Mouse (Mus musculus): ENCODE results near the gene Jun. TPM values are rescaled to one million over a fixed set of nuclear protein-coding genes. Genes with fewer than 3 reads are reported as not detected.

Jun gene
- polyA plus RNA-seq, 1 experiment from 2014 or later = 70.7 TPM

DNA sequence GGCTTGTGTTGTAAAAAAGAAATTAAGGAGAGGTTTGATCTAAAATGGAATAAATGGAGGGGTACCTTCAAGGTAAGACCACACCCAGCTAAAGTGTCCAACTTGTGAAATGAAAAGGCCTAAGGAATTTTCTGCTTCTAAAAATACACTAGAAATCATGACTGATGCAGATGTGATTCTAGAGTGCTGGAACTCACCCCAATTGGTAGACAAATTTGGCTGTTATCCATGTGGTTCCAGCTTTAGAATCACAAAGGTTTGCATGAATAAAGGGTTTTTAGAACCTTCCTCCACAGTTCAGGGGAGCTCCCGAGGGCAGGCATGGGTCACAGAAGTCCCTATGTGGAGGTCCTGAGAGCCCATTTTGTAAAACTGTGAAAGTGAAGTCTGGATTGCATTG, 39.3 kb downstream of the Jun start:
- no peaks in the 10 kb centered on the region for H3K9me3 ChIP-seq (replicated peaks)
- H3K36me3 ChIP-seq = no peaks in the 10 kb centered on the region
- 0 out of 2 replicates have a peak, but pooled peaks cover 2% of the 10 kb centered on the region for H3K4me1 ChIP-seq
- WGBS = 73% methylated on average over 1 of the region's 1 CpGs
- H3K4me3 ChIP-seq = no peak overlapping the region
- H3K4me2 ChIP-seq (replicated peaks) = no peak overlapping the region
- no peak overlapping the region for H3K27ac ChIP-seq
- ATAC-seq (ENCODE audit: low FRiP score) = no peak
- no peak overlapping the region for H3K9ac ChIP-seq
- no peaks in the 10 kb centered on the region; the same call in 1 of the 2 replicates for H3K27me3 ChIP-seq

DNA sequence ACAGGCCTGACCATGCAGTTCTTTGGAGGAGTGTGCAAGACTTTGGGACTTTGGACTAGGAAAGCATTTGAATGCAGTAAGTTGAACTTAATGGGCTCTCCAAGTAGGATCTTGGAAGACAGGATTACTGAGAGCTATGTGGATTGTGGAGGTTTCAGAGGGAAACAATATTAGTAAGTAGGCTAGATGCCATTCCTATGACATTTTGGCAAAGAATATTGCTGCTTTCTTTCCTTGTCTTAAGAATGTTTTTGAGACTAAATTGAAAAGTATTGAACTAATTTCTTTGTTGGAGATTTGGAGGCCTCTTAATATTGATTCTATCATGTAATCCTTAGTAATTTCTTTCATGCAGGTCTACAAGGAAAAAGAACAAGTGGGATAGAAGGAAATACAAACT, 39.8 kb downstream of the Jun start:
- Histone ChIP-seq H3K4me3 (no peak overlapping the region), H3K9ac (no peak overlapping the region), H3K4me1 (0 out of 2 replicates have a peak, but pooled peaks cover 2% of the 10 kb centered on the region), H3K4me2 (replicated peaks) (no peak overlapping the region), H3K27ac (no peak overlapping the region), H3K36me3 (no peaks in the 10 kb centered on the region), H3K27me3 (no peaks in the 10 kb centered on the region; the same call in 1 of the 2 replicates), H3K9me3 (replicated peaks) (no peaks in the 10 kb centered on the region)
- no peak for ATAC-seq (ENCODE audit: low FRiP score)

DNA sequence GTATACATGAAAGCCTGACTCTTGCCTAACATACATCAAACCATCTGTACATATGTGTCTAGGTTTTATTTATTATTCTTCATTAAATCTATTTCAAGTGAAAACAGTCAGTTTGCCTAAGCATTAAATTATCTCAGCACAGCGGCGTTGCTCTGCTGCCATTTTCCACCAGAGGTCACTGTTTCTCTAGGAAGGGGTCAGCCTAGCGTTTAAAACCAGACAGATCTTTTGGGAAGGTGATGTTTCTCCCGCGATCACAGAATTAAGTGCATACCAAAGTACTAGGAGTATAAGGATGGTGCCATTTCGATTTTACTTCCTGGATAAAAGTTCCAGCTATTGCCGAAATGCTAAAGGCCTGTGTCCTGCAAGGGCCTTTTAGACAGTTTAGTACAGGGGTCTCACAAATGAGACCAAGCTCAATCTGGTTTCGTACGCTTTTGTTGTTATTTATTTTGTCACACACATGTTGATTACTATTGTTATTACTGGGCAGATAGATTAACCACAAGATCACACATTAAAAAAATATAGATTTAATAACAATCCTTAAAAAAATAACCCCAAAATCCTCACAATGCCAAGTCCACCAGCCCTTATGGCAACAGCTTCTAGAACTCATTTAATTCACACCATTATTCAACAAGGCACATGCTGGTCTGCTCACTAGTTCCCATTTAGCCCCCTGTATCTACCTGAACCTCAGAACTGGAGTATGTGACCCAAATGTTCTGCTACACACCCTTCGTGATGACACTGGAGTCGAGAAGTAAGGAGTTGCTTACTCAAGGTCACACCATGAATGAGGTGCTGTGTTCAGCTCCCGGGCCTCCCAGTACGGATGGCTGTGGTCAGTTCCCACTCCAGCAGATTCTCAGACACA, 43.6 kb downstream of the Jun start:
- peak; percentile 73 for ATAC-seq (ENCODE audit: low FRiP score)
- Histone ChIP-seq H3K27me3 (no peaks in the 10 kb centered on the region), H3K9ac (no peak overlapping the region), H3K36me3 (no peaks in the 10 kb centered on the region), H3K4me1 (0 out of 2 replicates have a peak, but pooled peaks cover 2% of the 10 kb centered on the region), H3K4me3 (no peak overlapping the region), H3K4me2 (replicated peaks) (no peak overlapping the region), H3K27ac (no peak overlapping the region), H3K9me3 (replicated peaks) (no peaks in the 10 kb centered on the region)
- 43% methylated on average over 13 of the region's 13 CpGs for WGBS

DNA sequence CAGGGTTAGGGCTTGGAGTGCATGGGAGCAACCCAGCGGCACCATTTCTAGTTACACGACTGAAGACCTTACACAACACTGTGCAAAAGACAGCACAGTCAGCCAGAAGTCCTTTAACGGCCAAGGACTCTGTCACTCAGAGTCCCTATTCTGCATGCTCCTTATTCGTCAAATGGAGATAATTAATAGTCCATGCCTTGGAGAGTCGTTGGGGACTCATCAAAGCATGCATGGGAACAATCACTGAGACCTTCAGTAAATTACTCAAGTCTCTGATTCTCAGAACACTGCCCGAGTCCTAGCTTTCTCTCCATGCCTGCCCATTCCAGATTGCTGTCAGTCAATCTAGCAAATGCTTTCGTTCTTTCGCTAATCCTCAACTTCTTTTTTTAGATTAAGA, 44.3 kb downstream of the Jun start:
- Histone ChIP-seq H3K9me3 (replicated peaks) (no peaks in the 10 kb centered on the region), H3K4me2 (replicated peaks) (no peak overlapping the region), H3K9ac (no peak overlapping the region), H3K27ac (no peak overlapping the region), H3K4me1 (0 out of 2 replicates have a peak, but pooled peaks cover 2% of the 10 kb centered on the region), H3K36me3 (no peaks in the 10 kb centered on the region), H3K27me3 (no peaks in the 10 kb centered on the region), H3K4me3 (no peak overlapping the region)
- 69% methylated on average over 8 of the region's 8 CpGs for WGBS
- 0 out of 2 replicates have a peak, but pooled peaks have one; percentile 29 for ATAC-seq (ENCODE audit: low FRiP score)

DNA sequence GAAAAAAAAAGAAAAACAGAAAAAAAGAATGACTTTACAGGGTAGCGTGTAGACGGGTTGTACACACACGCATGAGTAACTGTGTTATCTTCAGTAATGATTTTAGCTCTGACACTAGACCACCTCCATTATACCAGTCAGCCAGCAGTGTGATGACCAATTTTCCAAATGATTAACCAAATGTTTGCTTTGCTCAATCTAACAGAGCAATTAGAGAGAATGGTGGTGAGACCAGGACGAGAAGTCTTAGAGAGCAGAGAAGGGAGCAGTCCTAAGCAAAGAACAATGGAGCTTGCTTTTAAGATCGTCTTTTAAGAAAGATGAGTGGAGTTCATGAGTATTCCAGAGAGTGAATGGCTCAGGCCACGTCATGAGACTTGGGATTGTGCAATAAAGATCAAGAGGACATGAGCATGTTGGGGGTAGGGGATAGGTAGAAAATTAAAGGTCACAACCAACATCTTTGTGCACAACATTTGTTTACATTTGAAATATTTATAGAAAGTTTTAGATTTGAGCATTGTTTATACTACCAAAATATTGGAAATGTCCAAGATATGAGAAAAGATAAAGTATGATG, 46.7 kb downstream of the Jun start:
- Histone ChIP-seq H3K9me3 (replicated peaks) (no peaks in the 10 kb centered on the region), H3K4me3 (no peak overlapping the region), H3K27me3 (no peaks in the 10 kb centered on the region), H3K4me2 (replicated peaks) (no peak overlapping the region), H3K27ac (no peak overlapping the region), H3K4me1 (0 out of 2 replicates have a peak, but pooled peaks cover 2% of the 10 kb centered on the region), H3K36me3 (no peaks in the 10 kb centered on the region), H3K9ac (no peak overlapping the region)
- WGBS = 72% methylated on average over 6 of the region's 6 CpGs
- no peak for ATAC-seq (ENCODE audit: low FRiP score)

DNA sequence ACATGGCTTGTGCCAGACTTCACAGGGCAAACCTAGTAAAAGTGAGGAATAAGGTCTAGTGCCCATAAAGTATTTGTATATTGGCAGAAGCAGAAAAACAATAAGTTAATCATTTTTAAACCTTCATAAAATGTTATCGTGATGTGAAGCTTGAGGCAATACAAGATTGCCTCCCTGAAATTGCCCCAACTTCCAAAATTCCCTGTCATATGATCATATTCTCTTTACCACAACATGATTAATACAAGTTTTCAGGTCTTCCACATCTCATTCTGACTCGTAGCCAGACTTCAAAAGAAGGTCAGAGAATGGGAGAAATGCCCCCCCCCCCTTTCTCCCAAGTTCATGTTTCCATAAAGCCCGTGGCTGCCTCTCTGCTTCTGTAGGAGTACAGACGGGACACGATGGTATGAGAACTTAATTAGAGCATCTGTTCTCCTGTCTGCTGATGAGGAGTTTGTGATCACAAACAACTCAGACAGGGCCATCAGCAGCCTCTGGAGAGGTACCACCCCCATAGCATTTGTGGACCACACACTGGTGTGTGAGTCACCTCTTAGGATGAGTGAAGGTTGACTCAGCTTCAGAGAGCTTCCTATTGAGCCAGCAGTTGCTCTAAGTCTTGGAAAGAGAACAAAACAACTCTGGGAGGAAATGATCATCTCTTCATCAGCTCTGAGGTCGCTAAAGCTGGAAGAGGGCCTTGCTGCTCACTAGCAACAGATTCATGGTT, 50.8 kb downstream of the Jun start:
- H3K9me3 ChIP-seq (replicated peaks) = no peaks in the 10 kb centered on the region
- H3K27me3 ChIP-seq = no peaks in the 10 kb centered on the region
- no peaks in the 10 kb centered on the region for H3K4me1 ChIP-seq
- H3K9ac ChIP-seq = no peak overlapping the region
- WGBS = 67% methylated on average over 6 of the region's 6 CpGs
- H3K4me3 ChIP-seq = no peak overlapping the region
- ATAC-seq (ENCODE audit: low FRiP score) = no peak
- no peak overlapping the region for H3K27ac ChIP-seq
- no peaks in the 10 kb centered on the region for H3K36me3 ChIP-seq
- H3K4me2 ChIP-seq (replicated peaks) = no peak overlapping the region

DNA sequence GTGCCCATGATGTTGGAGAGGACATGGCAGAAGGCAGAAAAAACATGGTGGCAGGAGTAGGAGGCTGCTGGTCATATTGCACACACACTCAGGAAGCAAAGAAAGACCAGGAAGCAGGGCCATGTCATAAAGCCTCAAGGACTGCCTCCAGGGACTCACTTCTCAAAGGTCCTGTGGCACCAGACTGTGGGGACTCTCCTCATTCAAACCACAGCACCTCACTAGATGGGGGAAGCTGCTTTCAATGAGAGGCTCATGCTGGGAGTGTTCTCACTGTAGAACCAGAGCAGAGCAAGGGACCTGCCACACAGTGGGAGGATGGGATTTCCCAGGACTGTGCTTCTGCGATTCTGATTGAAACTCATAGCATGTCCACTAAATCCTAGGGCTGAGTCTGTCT, 51.9 kb downstream of the Jun start:
- H3K27me3 ChIP-seq = no peaks in the 10 kb centered on the region
- no peaks in the 10 kb centered on the region for H3K4me1 ChIP-seq
- H3K27ac ChIP-seq = no peak overlapping the region
- no peak overlapping the region for H3K4me2 ChIP-seq (replicated peaks)
- H3K9ac ChIP-seq = no peak overlapping the region
- 86% methylated on average over 1 of the region's 1 CpGs for WGBS
- no peak overlapping the region for H3K4me3 ChIP-seq
- ATAC-seq (ENCODE audit: low FRiP score) = no peak
- H3K9me3 ChIP-seq (replicated peaks) = no peaks in the 10 kb centered on the region
- H3K36me3 ChIP-seq = no peaks in the 10 kb centered on the region

DNA sequence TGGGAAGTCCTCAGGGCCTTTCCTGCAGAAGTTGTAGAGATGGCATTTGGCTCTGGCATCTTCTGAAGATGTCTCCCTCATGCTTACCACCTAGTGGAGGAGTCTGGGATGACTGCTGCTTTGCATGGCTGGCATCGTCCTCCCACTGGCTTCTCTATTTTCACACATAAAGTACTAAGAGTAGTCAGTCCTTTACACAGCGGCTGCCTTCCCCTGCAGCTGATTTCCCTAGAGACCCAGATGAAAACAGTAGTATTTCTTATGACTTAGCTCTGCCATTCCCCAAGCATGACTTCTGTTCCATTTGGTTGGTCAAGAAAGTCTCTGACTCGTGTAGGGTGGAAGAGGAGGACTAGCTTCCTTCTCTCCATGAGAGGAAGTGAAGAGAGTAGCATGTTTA, 52.8 kb downstream of the Jun start:
- WGBS = 70% methylated on average over 3 of the region's 3 CpGs
- ATAC-seq (ENCODE audit: low FRiP score) = no peak

More for the DNA sequence above, 52.8 kb downstream of the Jun start:
- H3K4me3 ChIP-seq = no peak overlapping the region
- no peak overlapping the region for H3K27ac ChIP-seq
- H3K4me1 ChIP-seq = no peaks in the 10 kb centered on the region
- no peaks in the 10 kb centered on the region for H3K36me3 ChIP-seq
- H3K9me3 ChIP-seq (replicated peaks) = no peaks in the 10 kb centered on the region
- no peak overlapping the region for H3K9ac ChIP-seq
- H3K27me3 ChIP-seq = no peaks in the 10 kb centered on the region
- no peak overlapping the region for H3K4me2 ChIP-seq (replicated peaks)

Other genes starting within 250 kb of the Jun start
- gene Eqtn, start 123.4 kb downstream of the Jun start, polyA plus RNA-seq (2016; fragmentation: Nextera tagmentation; extraction: Ambion mirVana) = not detected in 2 replicates
- gene Mysm1, start 73.1 kb downstream of the Jun start, polyA plus RNA-seq (2016; fragmentation: Nextera tagmentation; extraction: Ambion mirVana) = 33.2 and 35.7 TPM in 2 replicates